Mouse (Mus musculus): Measurements from ENCODE around the gene Tcte2. TPM values are rescaled to one million over a fixed set of nuclear protein-coding genes. Genes with fewer than 3 reads are reported as not detected.
A peak's percentile ranks its signal among the peaks of the same experiment; 100 is the strongest.

Gene Tcte2
- total RNA-seq, 2 experiments from 2014 or later, result 21.4 to 23.2 TPM

DNA sequence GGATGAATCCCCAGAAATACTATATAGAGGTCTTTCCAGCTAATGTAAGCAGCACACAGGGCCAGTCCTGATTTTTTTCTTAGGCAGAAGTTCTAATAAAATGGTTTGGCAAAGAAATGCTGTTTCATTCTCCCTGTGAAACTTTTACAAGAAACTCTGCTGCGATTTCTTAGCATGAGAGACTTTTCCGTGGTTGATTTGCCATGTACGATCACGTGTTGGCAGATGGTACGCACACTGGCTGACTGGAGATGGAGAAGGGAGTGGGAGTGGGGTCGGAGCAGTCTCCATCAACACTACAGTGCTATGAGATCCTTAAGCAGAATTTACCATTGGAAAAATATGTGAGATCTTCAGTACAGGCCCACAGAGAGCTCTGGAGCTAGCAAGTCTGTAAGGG is 17.4 kb downstream of the Tcte2 start:
- no peak for DNase-seq (ENCODE audit: extremely low spot score in 1 of 2, low spot score in 2 of 2)
- Histone ChIP-seq H3K4me3 (no peak overlapping the region), H3K27ac (no peak overlapping the region)
- no peak for TF ChIP-seq CTCF (IDR thresholded peaks at IDR 0.05)
- intact Hi-C loops (cut with DNase I), result no loop called here

DNA sequence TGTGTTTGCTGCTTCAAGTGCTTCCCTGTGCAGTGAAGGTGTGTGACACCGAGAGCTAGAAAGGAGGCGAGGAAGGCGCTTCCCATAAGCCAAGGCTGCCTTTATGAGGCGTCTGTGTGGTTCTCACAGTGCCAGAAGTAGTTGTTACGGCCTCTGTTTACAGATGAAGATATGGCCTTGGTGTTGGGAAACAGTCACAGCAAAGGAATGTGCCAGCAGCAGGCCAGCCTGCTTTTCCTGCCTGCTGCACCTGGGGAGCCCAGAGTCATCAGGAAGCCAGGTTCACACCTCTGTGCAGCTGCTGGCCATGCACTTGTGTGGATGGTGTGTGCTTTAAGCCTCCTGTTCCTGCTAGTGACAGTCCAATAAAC is 17.9 kb downstream of the Tcte2 start:
- intact Hi-C loops (cut with DNase I), result no loop called here
- no peak for TF ChIP-seq CTCF (IDR thresholded peaks at IDR 0.05)

DNA sequence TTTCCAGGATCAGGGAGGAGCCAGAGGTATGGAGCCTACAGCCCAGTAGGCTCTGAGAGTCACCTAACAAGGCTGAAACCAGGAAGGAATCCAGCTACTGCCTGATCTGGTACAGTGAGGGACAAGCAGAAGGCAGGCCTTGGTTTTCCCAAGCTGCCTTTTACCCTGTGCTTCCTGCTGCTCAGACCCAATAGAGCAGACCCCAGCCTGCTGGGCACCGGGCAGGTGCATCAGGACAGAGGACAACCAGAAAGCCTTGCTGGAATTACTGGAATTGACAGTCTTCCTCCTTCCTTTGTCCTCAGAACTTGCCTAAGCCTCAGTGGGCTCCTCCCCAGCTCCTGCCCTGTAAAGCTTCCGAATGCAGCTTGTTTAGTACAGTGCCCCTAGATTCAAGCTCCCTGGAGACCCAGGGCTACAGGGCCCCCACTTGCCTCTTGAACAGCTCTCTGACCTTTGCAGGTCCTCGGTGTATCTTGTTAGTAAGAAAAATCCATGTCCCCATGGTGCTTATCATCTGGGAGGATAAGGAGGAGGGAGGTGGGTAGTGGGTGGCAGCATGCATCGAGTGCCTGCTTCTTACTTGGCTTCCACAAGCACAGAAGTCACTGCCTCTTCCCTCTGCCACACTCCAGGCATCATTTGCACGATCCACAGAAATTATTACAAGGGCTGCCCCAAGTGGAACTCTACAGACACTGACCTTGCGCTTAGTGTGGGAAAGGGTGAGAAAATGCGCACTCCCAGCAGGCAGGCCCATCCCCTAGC is 18.5 kb downstream of the Tcte2 start:
- no peak for DNase-seq (ENCODE audit: extremely low spot score in 1 of 2, low spot score in 2 of 2)
- Histone ChIP-seq H3K4me3 (no peak overlapping the region), H3K27ac (peak overlapping the region; percentile 12; the same call in 1 of the 2 replicates)
- no peak for TF ChIP-seq CTCF (IDR thresholded peaks at IDR 0.05)
- intact Hi-C loops (cut with DNase I), result no loop called here

More for the DNA sequence above, 17.9 kb downstream of the Tcte2 start:
- H3K27ac ChIP-seq, result peak overlapping the region; percentile 55; the same call in 1 of the 2 replicates
- no peak overlapping the region for H3K4me3 ChIP-seq
- DNase-seq (ENCODE audit: extremely low spot score in 1 of 2, low spot score in 2 of 2), result no peak

DNA sequence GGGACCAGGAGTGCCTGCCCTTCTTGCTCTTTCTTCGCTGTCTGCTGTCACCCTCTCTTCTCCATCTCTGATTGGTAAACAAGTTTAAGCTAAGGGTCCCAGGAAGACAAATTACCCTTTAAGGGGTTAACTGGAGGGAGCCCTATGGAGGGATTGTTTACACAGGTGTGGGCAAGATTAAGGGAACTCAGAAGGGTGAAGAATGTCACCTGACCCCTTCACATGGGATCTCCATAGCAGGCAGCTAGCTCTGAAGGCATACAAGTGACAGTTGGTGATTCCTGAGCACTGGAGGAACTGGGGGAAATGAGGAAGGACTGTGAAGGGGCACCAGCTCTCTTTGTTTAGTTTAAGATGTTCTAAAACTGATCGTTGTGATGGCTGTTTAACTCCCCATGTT is 19.3 kb downstream of the Tcte2 start:
- Histone ChIP-seq H3K4me3 (no peak overlapping the region), H3K27ac (no peak overlapping the region)
- no peak for TF ChIP-seq CTCF (IDR thresholded peaks at IDR 0.05)
- intact Hi-C loops (cut with DNase I), result no loop called here
- no peak for DNase-seq (ENCODE audit: extremely low spot score in 1 of 2, low spot score in 2 of 2)

DNA sequence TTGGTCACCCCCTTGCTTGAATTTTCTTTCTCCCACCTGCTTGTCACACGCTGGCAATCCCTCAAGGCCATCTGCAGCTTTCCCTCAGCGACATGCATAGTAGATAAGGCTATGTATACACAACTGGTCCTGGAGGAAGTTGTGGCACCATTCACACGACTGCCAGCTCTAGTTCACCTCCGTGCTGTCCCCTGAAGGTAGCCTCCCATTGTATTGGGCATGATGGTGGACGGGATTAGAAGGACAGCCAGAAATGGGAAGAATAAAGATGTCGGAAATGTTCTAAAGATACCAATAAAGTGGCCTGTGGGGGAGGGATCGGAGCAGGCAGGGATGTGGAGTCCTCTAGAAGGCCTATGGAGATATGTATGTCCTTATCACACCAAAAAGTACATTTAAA is 20.0 kb downstream of the Tcte2 start:
- no peak overlapping the region for H3K27ac ChIP-seq
- no peak for TF ChIP-seq CTCF (IDR thresholded peaks at IDR 0.05)
- intact Hi-C loops (cut with DNase I), result no loop called here
- H3K4me3 ChIP-seq, result no peak overlapping the region
- DNase-seq (ENCODE audit: extremely low spot score in 1 of 2, low spot score in 2 of 2), result no peak

DNA sequence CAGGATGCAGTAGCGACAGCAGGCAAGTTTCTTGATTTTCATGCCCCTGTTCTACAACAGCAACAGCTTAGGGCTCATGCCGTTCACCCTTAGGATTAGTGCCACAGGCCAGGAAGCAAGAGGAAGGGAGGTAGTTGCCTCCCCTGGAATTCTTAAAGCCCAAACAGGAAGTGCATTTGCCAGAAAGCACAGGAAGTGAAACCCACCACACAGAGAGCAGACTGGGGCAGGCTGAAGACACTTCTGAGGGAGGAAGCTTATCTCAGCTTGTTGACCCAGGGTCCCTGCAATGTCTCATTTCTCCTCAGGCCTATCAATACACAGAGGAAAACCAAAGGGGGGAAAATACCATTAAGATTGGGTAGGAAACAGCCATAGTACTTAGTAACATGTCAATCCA is 20.8 kb downstream of the Tcte2 start:
- DNase-seq (ENCODE audit: extremely low spot score in 1 of 2, low spot score in 2 of 2), result no peak
- no peak for TF ChIP-seq CTCF (IDR thresholded peaks at IDR 0.05)
- Histone ChIP-seq H3K27ac (no peak overlapping the region), H3K4me3 (no peak overlapping the region)
- intact Hi-C loops (cut with DNase I), result no loop called here

- Histone ChIP-seq H3K27ac (no peak overlapping the region), H3K4me3 (no peak overlapping the region)
- no peak for DNase-seq (ENCODE audit: extremely low spot score in 1 of 2, low spot score in 2 of 2)
- TF ChIP-seq CTCF (IDR thresholded peaks at IDR 0.05), result no peak
- intact Hi-C loops (cut with DNase I), result no loop called here
Observed at GRCm38 (mm10) chr17:13739981-13740380, 21.6 kb downstream of the Tcte2 start.

DNA sequence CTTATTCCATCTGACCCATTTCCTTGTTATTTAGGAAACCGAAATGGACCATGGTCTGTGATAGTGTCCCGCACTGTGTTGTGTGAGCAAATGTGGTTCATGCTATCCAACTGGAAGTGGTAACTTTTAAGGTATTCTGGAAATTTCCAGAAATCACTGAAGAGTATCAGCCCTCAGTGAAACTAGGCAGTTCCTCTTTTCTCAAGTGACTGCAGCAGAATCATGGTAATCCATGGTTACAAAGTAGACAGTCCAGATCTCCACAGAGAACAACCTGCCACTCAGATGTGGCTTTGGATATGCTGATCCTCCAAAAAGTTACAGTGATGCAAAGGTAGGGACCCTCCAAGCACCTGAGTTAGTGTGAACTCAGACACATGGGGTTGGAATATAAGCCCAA is 22.7 kb downstream of the Tcte2 start:
- no peak overlapping the region for H3K4me3 ChIP-seq
- no peak for TF ChIP-seq CTCF (IDR thresholded peaks at IDR 0.05)
- no peak for DNase-seq (ENCODE audit: extremely low spot score in 1 of 2, low spot score in 2 of 2)
- no peak overlapping the region for H3K27ac ChIP-seq
- intact Hi-C loops (cut with DNase I), result no loop called here

DNA sequence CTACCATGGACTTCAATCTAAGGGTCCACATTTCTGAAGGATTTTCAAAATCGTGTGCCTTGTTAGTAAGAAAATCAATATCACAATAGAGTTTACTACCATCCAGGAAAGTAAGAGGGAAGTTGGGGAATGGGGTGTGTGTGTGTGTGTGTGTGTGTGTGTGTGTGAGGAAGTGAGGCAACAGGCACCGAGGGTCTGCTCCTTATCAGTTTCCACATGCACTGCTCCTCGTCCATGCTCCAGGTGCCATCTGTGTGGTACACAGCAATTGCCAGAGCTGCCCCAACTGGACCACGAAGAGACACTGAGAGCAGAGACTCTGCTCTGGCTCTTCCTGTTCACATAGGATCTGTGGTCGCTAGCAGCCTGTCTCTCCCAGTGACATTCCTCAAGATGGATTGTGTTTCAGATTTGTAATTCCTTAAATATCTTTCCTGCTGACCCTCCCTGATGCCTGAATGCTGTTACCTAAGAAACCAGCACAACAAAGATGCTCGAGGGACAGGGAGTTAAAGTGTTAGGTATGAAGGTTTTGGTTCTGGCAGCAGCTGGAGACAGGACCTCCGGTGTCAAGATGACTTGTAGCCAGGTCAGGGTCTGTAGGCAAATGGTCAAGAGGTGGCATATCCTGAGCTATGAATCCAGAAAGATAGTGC is 23.4 kb downstream of the Tcte2 start:
- DNase-seq (ENCODE audit: extremely low spot score in 1 of 2, low spot score in 2 of 2), result no peak
- no peak overlapping the region; the same call in 1 of the 2 replicates for H3K27ac ChIP-seq
- intact Hi-C loops (cut with DNase I), result no loop called here
- no peak for TF ChIP-seq CTCF (IDR thresholded peaks at IDR 0.05)
- no peak overlapping the region for H3K4me3 ChIP-seq

GRCm38 (mm10) chr17:13737336-13737735 is 24.3 kb downstream of the Tcte2 start:
- H3K4me3 ChIP-seq, result no peak overlapping the region
- no peak for DNase-seq (ENCODE audit: extremely low spot score in 1 of 2, low spot score in 2 of 2)
- H3K27ac ChIP-seq, result peak overlapping the region; percentile 63
- intact Hi-C loops (cut with DNase I), result no loop called here
- no peak for TF ChIP-seq CTCF (IDR thresholded peaks at IDR 0.05)

DNA sequence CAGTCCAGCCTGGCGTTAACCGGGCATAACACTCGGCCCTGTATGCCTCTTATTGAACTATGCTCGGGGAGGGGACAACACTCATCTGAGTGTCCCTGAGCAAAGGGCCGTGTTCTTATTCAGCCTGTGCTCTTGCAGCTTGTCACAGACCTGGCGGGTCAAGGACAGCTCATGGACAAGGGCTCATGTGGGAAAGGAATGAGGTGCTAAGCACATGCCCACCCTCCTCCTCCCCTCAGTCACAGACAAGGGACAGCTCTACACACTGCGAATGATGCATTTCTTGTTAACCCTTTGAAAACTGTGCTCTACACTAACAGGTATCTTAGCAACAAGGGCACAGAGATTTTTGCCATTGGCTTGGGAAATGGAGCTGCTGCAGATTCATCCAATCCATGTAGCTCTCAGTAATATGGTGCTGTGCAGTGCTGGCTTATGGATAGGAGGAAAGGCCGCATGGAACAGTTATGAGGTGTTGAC is 25.8 kb downstream of the Tcte2 start:
- H3K4me3 ChIP-seq, result no peak overlapping the region
- no peak overlapping the region for H3K27ac ChIP-seq
- DNase-seq (ENCODE audit: extremely low spot score in 1 of 2, low spot score in 2 of 2), result no peak
- no peak for TF ChIP-seq CTCF (IDR thresholded peaks at IDR 0.05)
- intact Hi-C loops (cut with DNase I), result no loop called here

GRCm38 (mm10) chr17:13735057-13735456 is 26.6 kb downstream of the Tcte2 start:
- intact Hi-C loops (cut with DNase I), result no loop called here
- H3K27ac ChIP-seq, result no peak overlapping the region
- no peak for DNase-seq (ENCODE audit: extremely low spot score in 1 of 2, low spot score in 2 of 2)
- no peak overlapping the region for H3K4me3 ChIP-seq
- TF ChIP-seq CTCF (IDR thresholded peaks at IDR 0.05), result no peak

GRCm38 (mm10) chr17:13733971-13734370 is 27.7 kb downstream of the Tcte2 start:
- intact Hi-C loops (cut with DNase I), result no loop called here

More at GRCm38 (mm10) chr17:13733971-13734370, 27.7 kb downstream of the Tcte2 start:
- no peak for TF ChIP-seq CTCF (IDR thresholded peaks at IDR 0.05)
- no peak for DNase-seq (ENCODE audit: extremely low spot score in 1 of 2, low spot score in 2 of 2)
- Histone ChIP-seq H3K4me3 (no peak overlapping the region), H3K27ac (no peak overlapping the region)

All from left cerebral cortex, adult 2 months (tissue).